Mouse (Mus musculus): ENCODE results near the gene Tshr. TPM values are rescaled to one million over a fixed set of nuclear protein-coding genes. Genes with fewer than 3 reads are reported as not detected.

Gene Tshr
- polyA plus RNA-seq, 1 experiment from 2014 or later, result 0.04 TPM

Other genes with a start within 250 kb of the Tshr start
- 7.4 and 8.9 TPM in 2 replicates for gene Cep128, start 154 bp upstream of the Tshr start, polyA plus RNA-seq (2014; fragmentation: Nextera tagmentation; extraction: Ambion mirVana)
- gene Gtf2a1, start 205.9 kb downstream of the Tshr start, polyA plus RNA-seq (2014; fragmentation: Nextera tagmentation; extraction: Ambion mirVana), result 24.7 and 25.2 TPM in 2 replicates